Mouse (Mus musculus) right cerebral cortex, adult 2 months (tissue): ENCODE data around the gene D6Ertd527e.

Experiments used
- DNase-seq, 2 experiments: peaks; one replicate each; pipeline ENCODE4 v3.0.0; 2021 to 2022; ENCODE audit warnings: low spot score in 2 of 2

The D6Ertd527e gene

DNA sequence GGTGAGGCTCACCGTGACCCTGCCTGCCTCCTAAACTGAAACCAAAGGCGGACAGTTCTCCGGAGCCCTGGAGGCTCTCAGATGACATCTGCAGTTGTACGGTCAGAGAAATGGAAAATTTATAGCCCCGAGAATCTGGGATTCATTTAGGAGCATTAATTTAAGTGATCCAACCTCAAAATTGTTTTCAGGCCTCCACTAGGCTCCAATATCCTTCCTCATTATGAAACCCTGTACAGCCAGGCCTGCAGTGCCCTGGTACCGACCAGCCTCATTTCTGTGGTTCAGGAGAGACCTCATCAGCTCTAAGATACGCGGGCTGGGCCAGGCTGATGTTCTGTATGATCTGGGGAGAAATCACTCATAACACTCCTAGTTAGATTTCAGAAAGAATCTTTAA, 46.9 kb downstream of the D6Ertd527e start:
- DNase-seq = no peak

DNA sequence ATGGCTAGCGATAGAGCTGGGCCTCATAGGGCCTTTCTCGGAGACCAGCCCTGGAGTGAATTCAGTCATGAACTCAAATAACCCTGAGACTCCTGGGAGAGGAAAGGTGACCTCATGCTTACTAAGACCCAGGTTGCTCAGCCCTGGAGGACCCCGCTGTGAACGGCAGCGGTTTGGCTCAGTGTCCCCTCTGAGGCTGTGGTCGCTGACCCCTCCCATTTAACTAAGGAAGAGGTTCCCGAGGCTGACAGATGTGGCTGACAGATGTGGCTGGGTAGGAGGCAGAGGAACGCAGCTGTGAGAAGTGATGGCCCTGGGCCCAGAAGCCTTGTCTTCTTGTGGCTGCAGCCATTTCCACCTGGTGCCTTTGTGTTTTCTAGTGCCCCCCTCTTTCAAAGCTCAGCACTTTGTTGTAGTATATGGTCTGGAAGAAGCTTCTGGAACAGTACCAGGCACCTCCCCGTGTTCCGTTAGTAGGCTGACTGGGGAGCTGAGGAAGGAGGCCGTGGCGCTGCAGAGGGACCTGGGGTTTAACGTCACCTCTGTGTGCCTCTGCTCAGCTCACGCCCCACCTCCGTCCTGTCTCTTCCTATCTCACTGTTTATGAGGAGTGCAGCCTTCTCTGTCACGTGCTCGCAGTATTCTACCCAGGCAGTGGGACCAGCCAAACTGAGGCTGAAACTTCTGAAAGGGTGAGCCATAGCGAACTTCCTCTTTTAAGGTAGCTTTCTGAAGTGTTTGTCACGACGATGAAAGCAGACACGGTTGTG, 48.1 kb downstream of the D6Ertd527e start:
- DNase-seq = no peak

DNA sequence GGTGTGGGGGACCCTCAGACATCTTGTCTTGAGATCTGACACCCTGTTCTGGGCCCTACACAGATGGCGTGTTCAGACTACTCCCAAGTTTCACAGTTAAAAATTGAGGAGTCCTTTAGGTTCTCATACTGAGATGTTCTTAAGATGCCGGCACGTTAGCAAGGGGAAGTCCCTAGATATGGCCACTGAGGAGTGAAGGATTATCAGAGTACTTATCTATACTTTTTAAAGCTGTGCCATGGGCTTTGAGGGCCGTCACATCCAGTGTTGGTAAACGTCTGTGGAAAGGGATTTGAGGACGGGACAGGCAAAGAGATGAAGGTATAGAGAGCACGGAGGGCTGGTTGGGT, 48.7 kb downstream of the D6Ertd527e start:
- DNase-seq = no peak

DNA sequence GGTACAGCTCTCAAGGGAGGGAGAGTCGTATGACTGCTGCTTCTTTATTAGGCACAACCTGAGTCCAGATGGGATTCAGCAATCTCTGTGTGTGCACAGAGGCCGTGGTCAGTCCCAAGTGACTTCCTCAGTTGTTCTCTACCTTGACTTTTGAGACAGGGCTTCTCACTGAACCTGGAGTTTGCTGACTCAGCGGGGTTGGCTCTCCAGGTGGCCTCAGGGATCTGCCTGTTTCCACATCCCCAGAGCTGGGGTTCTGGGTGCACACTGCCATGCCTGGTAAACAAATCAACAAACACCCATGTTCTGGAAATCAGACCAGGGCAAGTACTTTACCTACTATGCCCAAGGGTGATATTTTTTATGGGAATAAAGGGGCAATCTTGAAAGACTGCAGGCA, 49.3 kb downstream of the D6Ertd527e start:
- no peak for DNase-seq

DNA sequence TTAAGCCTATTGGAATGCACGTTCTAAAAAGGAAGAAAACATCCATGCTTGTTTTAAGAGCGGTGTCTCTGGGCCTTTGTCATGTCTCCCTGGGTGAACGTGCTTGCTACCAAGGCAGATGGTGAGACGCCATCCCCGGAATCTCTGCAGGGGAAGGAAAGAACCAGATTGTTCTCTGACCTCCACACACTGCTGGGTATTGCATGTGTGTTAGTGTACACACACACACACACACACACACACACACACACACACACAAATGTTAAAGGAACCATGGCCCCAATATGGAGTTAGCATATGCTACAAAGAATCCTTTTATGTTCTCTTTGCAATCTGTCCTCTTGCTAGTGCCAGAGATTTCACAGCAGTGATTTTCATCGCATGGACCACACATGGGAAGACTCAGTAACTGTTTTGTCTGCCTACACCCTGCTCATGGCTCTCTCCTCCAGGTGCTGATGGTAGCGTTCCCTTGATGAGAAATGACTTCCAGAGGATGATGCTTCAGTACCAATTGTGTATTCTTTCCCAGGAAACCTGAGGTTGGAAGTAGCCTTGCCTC, 53.6 kb downstream of the D6Ertd527e start:
- DNase-seq = no peak

DNA sequence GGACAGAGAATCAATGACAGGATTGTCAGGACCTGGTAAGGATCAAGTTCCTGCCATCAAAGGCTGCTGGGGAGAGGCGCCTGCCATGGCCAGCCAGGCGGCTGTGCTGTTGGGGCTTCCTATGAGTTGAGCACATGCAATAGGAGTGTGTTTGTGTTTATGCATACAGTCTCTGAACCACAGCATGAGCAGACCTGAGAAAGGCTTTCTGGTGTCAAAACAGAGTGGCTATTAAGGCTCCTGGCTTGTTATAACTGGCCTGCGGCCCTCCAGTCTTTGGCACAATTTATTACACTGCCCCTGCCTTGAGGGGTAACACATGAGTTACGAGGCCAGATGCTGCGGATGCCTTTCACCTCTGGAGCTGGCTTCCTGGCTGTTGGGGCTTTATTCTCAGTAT, 55.6 kb downstream of the D6Ertd527e start:
- DNase-seq = no peak

DNA sequence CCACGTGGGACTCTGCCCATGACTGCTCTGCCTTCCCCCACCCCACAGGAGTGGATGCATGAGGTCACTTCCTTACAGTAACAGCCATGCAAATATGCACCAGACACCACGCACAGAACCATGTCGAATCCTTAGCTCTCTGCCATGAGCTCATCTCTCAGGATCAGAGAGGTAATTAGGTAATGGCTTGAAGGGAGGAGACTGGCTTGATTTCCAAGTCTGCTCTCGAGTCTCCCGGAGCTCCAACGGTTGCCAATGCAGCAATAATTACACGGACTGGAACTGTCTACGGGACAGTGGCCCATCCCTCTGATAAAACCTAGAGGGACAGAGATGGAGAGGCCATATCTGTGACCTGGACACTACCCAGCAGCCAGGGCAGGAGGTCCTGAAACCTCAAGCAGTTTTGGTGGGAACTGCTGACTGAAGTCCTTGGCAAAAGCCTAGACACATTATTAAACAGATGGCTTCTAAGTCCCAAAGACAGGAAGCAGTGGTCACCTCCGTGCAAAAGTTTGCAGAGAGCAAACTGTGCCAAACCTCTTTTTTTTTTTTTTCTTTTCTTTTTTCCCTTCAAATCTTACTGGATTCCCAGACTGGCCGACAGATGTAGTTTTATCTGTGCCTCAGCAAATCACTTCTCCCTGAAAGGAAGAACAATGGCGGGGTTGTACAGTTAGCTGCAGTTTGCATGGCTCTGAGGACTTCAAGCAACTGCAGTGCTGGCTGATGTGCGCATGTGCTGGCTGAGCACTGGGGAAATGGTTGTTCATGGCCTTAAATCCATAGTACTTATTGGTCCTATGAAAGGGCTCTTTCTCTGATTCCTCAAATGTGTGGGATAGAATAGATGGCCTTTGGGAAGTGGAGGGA, 57.1 kb downstream of the D6Ertd527e start:
- no peak for DNase-seq
